Mouse (Mus musculus): ENCODE results near the gene Gm28230. TPM values are rescaled to one million over a fixed set of nuclear protein-coding genes. Genes with fewer than 3 reads are reported as not detected.

The Gm28230 gene
- polyA plus RNA-seq, 1 experiment from 2014 or later, result not detected

- Histone ChIP-seq H3K36me3 (no peaks in the 10 kb centered on the region), H3K4me3 (no peak overlapping the region), H3K9ac (replicated peaks) (no peak overlapping the region), H3K27ac (replicated peaks) (no peak overlapping the region), H3K4me2 (replicated peaks) (no peak overlapping the region), H3K27me3 (peaks cover 89% of the 10 kb centered on the region), H3K4me1 (peaks cover 10% of the 10 kb centered on the region), H3K9me3 (no peaks in the 10 kb centered on the region)
- no peak for ATAC-seq (ENCODE audit: low FRiP score, low read depth)
- WGBS, result 5% methylated on average over 17 of the region's 17 CpGs
Observed at GRCm38 (mm10) chr2:74686301-74686987, 40.1 kb upstream of the Gm28230 start.

DNA sequence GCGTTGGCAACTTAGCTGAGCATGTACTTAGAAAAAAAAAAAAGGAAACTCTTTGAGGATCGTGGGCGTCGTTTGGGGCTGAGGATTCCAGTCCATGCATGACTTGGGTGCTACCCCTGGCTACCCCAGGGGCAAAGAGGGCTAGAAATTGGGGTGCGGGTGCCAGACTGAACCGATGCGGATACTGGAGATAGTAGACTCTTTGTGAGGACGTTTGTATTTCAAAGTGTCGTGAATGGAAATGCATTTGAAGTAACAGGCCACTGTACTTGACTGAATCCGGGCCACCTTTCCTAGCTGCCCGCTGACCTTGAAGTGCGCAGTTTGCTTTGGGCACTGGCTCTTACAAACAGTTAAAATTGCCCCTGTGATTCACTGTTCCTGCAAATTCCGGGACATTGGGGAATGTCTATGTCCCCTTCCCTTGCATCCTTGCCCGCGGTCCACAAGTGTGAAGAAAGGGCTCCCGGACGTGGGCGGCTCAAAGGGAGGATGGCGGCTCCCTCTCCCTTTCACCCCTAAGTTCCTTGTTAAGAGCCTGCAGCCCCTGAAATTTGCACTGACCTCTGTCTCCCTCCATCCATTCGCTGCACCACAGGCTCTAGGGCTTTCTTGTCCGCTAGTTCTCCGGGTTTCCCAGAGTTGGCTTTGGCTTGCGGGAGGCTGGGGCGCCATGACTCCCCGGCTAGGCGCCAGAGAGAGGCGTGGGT, 39.4 kb upstream of the Gm28230 start:
- Histone ChIP-seq H3K9ac (replicated peaks) (no peak overlapping the region), H3K4me2 (replicated peaks) (no peak overlapping the region), H3K4me3 (no peak overlapping the region), H3K27ac (replicated peaks) (no peak overlapping the region), H3K36me3 (no peaks in the 10 kb centered on the region), H3K9me3 (no peaks in the 10 kb centered on the region), H3K27me3 (peaks cover 89% of the 10 kb centered on the region), H3K4me1 (peaks cover 6% of the 10 kb centered on the region)
- 1% methylated on average over 27 of the region's 27 CpGs for WGBS
- ATAC-seq (ENCODE audit: low FRiP score, low read depth), result no peak

DNA sequence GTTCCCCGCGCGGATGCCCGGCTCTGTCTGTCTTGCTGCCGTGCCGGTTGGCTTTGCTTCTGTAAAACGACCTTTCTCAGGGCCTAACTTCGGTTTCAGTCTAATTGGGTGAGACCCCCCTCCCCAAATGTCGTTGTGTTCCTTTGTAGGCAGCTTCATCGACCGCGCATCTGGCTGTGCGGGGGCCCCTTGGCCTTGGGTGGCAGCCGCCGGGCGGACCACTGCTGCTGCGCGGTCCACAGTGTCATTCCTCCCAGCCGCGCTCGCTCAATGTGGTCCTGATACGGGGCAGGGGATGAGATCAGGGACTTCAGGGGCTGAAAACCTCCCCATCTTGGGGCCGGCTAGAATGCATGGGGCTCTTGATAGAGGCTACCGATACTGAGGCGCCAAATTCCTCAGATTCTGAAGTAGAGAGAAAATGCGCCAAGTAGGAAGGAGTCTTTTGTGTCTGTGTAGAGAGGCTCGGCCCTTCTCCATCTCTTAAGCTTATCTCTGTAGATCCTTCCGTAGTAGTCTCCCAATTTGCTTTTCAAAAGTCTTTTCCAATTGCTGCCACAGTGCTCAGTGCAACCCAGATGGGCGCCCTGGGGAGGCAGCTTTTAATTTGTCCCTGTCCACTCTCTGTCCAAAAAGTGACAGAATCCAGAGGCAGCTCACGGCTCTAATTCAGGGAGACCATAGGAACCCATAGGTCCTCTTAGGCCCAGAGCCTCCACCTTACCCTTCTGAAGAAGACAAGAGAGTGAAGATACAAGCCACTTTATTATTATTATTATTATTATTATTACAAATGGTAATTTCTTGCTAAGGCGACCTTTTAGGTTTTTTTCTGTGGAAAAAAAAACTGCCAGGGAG, 38.6 kb upstream of the Gm28230 start:
- Histone ChIP-seq H3K27me3 (peaks cover 89% of the 10 kb centered on the region), H3K4me1 (peaks cover under 1% of the 10 kb centered on the region), H3K36me3 (no peaks in the 10 kb centered on the region), H3K4me2 (replicated peaks) (no peak overlapping the region), H3K9ac (replicated peaks) (no peak overlapping the region), H3K4me3 (no peak overlapping the region), H3K27ac (replicated peaks) (no peak overlapping the region), H3K9me3 (no peaks in the 10 kb centered on the region)
- ATAC-seq (ENCODE audit: low FRiP score, low read depth), result no peak
- WGBS, result under 1% methylated on average over 31 of the region's 31 CpGs

DNA sequence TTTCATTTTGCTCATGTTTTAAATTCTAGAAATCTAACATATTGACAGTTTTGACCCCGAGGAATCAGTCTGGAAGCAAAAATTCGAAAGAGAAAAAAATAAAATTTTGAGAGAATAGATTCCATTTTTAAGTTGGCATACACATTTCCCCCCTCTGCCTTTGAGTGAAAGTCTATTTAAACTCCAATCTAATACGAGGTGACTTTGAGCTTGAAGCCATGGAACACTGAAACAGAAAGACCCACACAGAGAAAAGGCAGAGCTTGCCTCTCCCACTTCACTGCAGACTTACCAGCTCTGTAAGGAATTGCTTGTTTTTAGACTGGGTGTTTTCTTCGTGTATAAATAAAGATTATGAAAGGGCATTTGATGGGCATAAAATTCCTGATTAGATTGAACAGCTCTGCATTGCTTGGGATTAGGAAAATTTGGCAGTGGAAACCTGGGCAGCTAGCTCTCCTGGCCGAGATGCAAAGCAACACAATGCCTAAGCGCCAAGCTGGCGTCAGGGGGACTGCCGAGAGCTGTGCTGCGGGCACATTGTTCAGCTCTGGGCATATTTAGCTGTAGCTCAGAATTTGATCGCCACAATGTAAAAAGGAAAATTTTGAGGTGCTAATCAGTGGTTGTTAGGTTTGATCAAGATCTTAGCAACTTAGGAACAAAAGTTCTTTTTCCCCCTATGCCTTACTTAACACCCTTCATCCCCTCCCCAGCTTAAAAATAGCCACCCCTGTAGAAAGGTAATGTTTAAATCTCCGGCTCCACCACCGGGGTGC, 37.5 kb upstream of the Gm28230 start:
- Histone ChIP-seq H3K4me1 (no peaks in the 10 kb centered on the region), H3K9ac (replicated peaks) (no peak overlapping the region), H3K27me3 (peaks cover 89% of the 10 kb centered on the region), H3K27ac (replicated peaks) (no peak overlapping the region), H3K4me2 (replicated peaks) (no peak overlapping the region), H3K9me3 (no peaks in the 10 kb centered on the region), H3K36me3 (no peaks in the 10 kb centered on the region), H3K4me3 (no peak overlapping the region)
- ATAC-seq (ENCODE audit: low FRiP score, low read depth), result no peak
- 3% methylated on average over 12 of the region's 12 CpGs for WGBS

DNA sequence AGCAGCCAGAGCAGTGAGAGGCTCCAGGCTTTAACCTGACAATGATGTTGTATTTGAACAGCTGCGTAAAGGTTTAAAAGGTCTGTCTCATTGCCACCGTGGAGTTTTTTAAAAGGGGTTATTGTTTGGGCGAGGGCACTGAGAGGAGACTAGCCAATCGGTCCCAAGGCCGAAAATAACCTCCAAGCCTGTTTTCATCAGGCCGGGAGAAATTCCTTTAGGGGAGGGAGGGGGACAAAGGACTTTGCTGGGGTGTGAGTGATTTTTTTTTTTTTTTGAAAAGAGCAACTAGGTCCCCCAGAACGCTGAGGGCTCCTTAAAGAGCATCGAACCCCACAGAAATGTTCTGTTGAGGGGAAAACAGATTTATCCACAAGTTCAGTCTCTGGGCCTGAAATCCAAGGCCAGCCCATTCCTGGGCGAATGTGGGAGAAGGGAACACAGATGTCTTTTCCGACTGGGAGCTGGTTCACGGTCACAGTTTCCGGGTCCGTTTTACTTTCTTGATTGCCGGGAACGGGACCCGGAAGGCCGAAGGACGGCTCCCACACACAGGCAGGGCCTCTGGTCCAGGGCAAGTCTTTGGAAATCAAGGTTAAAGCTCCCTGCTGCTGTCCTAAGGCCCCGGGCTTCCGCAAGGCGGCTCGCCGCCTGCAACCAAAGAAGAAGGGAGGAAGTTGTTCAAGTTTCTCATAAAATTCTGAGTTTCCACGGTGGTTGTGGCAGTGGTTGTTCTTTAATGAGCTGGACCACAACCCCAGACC, 36.8 kb upstream of the Gm28230 start:
- H3K9ac ChIP-seq (replicated peaks), result no peak overlapping the region
- no peak overlapping the region for H3K4me3 ChIP-seq
- H3K36me3 ChIP-seq, result no peaks in the 10 kb centered on the region
- H3K27me3 ChIP-seq, result peaks cover 89% of the 10 kb centered on the region
- no peak overlapping the region for H3K4me2 ChIP-seq (replicated peaks)
- no peak overlapping the region for H3K27ac ChIP-seq (replicated peaks)
- no peaks in the 10 kb centered on the region for H3K9me3 ChIP-seq
- ATAC-seq (ENCODE audit: low FRiP score, low read depth), result no peak
- under 1% methylated on average over 24 of the region's 24 CpGs for WGBS
- no peaks in the 10 kb centered on the region for H3K4me1 ChIP-seq

DNA sequence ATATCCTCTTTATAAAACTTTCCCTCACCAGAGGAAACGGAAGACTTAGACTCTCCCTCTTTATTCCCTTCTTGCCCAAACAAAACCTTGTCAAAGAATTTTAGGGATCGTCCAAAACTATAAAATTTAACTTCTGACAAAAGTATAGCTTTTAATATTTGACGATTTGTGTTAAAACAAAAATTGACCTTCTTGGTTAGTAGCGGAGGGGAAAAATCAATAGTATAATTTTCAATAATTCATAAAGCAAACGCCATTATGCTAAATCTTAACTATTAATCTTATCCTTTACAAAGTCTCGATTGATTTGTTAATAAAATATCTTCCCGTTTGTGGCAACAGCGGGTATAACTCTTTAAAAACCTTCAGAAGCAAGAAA, 36.2 kb upstream of the Gm28230 start:
- H3K4me3 ChIP-seq, result no peak overlapping the region
- no peak overlapping the region for H3K9ac ChIP-seq (replicated peaks)
- no peak overlapping the region for H3K4me2 ChIP-seq (replicated peaks)
- H3K27me3 ChIP-seq, result peaks cover 89% of the 10 kb centered on the region
- WGBS, result 7% methylated on average over 8 of the region's 8 CpGs
- no peaks in the 10 kb centered on the region for H3K4me1 ChIP-seq
- ATAC-seq (ENCODE audit: low FRiP score, low read depth), result no peak
- H3K36me3 ChIP-seq, result no peaks in the 10 kb centered on the region
- no peak overlapping the region for H3K27ac ChIP-seq (replicated peaks)
- H3K9me3 ChIP-seq, result no peaks in the 10 kb centered on the region

DNA sequence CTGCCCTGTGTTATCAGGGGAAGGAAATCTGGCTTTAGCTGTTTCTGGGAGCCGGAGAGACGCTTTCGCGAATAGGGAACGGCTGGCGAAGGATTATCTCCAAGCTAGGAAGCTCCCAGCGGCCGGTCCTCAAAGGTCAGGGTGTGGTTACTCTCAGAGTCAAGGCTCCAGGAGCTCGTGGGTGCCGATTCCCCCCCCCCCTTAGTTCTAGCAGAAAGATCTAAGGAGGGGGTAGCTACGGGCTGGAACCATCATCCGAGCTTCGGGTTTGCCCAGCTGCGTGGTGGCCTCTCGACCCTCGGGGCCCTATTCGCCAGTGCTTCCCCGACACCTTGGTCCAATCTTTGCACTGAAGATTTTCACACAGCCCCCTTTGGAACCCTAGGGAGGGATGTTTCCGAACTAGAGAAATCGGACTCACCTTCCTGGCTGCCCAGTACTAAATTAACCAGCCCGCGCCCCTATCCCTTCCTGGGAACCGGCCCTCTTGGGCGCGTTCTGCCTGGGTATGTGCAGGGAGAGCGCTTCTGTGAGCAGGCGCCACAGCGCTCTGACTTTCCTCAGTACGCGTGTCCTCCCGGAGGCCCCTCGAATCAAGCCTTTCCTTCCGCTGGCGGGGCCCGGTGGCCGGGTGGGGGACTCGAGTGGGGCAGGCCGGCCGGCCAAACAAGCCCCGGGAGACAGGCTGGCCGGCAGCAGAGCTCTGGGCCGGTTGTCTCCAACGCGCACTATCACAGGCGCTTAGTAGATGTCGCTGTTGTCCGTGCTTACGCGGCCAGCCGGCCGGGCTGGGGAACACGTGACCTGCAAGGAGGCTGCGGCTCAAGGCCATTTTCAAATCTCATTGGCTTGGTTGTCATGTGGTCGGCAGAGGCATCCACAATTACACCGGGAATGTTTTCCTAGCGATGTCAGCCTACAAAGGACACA, 35.2 kb upstream of the Gm28230 start, which contains the start of gene Hoxd10:
Hoxd10 (plus strand) TSS at position 903 of the 930 bp plus-strand sequence.
- Histone ChIP-seq H3K9ac (replicated peaks) (no peak within 1 kb of the TSS), H3K27ac (replicated peaks) (no peak within 1 kb of the TSS), H3K36me3 (no peaks in the 10 kb centered on the region), H3K27me3 (peaks cover 93% of the 10 kb centered on the region), H3K4me2 (replicated peaks) (0 out of 2 replicates have a peak within 1 kb of the TSS, but pooled peaks have one; percentile 6), H3K4me3 (no peak within 1 kb of the TSS), H3K4me1 (no peaks in the 10 kb centered on the region), H3K9me3 (no peaks in the 10 kb centered on the region)
- 1% methylated on average over 56 of the region's 56 CpGs for WGBS
- peak; percentile 69; the same call in 1 of the 2 replicates for ATAC-seq (ENCODE audit: low FRiP score, low read depth)

- no peak for ATAC-seq (ENCODE audit: low FRiP score, low read depth)
- Histone ChIP-seq H3K27me3 (peaks cover 93% of the 10 kb centered on the region), H3K4me1 (no peaks in the 10 kb centered on the region), H3K27ac (replicated peaks) (no peak overlapping the region), H3K4me2 (replicated peaks) (no peak overlapping the region), H3K9ac (replicated peaks) (no peak overlapping the region), H3K9me3 (no peaks in the 10 kb centered on the region), H3K4me3 (no peak overlapping the region), H3K36me3 (no peaks in the 10 kb centered on the region)
- WGBS, result 5% methylated on average over 35 of the region's 35 CpGs
Observed at GRCm38 (mm10) chr2:74691995-74692807, 34.3 kb upstream of the Gm28230 start.

DNA sequence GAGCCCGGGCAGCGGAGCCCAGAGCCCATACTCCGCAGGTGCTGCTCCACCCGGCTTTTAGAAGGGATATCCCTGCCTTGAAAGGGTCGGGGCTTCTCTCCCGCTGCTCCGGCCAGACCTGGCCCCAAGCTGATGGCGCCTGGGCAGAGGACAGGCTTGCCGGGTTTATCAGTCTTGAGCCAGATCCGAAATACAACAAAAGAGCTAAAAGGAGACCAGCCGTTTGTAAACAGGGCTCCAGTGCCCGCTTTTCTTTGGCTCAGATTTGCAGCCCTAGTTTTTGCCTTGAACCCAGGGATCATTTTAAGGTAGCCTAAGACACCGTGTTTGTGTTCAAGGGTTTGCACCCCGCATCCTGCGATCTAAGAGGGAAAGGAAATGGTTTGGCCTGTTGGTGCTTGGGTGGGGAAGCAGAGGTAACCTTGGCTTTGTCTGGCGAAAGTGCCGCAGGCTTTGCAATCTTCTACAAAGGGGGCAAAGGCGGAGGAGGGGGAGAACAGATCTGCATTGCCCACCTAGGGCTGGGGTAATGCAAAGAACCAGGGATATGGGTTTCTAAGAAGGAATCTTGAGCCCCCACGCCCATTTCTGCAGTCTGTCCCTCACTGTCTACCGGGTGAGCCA, 33.6 kb upstream of the Gm28230 start:
- Histone ChIP-seq H3K9me3 (no peaks in the 10 kb centered on the region), H3K4me3 (no peak overlapping the region), H3K4me1 (peaks cover 6% of the 10 kb centered on the region), H3K27ac (replicated peaks) (no peak overlapping the region), H3K36me3 (no peaks in the 10 kb centered on the region), H3K27me3 (peaks cover 93% of the 10 kb centered on the region), H3K4me2 (replicated peaks) (no peak overlapping the region), H3K9ac (replicated peaks) (no peak overlapping the region)
- ATAC-seq (ENCODE audit: low FRiP score, low read depth), result no peak
- WGBS, result under 1% methylated on average over 20 of the region's 20 CpGs

Data from midbrain, embryonic 12.5 days (tissue).